Mouse (Mus musculus): ENCODE measurements at regions not wholly inside any gene's neighbourhood (a gene's known extent, or its start where the extent isn't known, plus 50 kb on each side); places are given as distances from the start of the nearest gene placed in this dataset.

DNA sequence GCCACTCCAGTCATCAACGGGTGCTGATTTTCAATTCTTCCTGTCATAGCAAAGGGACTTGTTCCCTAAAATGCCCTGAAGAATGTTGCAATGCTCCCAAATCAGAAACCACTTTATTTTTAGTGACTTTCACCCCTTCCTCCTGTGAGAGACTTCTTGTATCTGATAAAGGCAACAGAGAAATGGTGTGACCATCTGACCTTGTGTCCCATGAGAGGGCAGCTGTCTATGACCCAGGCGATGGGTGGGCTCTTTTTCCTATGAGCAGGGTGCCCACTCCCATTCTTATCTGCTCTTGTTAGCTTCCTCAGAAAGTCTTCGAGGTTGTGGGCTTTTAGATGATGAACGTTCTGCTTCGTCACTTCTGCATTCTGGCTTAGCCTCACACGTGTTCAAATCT is 265.8 kb upstream of the Klf4 start:
- TF ChIP-seq GATA1 (IDR thresholded peaks at IDR 0.05; ENCODE audit: borderline replicate concordance, low read length) (no peak), FLI1 (IDR thresholded peaks at IDR 0.05; ENCODE audit: low read length) (no peak)
